Mouse (Mus musculus): Measurements from ENCODE around the gene Sdk2. TPM values are rescaled to one million over a fixed set of nuclear protein-coding genes. Genes with fewer than 3 reads are reported as not detected.

Sdk2 gene
- polyA plus RNA-seq, 1 experiment from 2014 or later: 1.5 TPM

DNA sequence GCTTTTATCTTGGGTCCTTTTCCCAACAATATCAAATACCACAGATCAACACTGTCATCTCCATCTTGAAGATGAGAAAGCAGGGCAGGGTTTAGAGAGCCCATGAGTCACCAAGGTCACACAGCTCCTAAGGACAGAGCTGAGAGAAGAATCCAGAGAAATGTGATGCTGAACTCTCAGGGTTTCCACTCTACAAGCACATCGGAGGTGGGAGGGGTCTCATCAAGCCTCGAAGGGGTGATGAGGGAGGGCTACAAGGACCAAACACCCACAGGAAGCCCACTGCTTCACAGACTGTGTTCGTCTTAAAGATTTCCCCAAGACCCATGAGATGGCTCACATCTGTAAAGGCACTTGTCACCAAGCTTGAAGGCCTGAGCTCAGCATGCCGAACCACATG, 320.9 kb downstream of the Sdk2 start:
- H3K4me1 ChIP-seq: peaks cover 47% of the 10 kb centered on the region
- H3K27me3 ChIP-seq (ENCODE audit: poor library complexity, severe bottlenecking): no peaks in the 10 kb centered on the region
- no peak overlapping the region for H3K4me3 ChIP-seq
- 90% methylated on average over 4 of the region's 4 CpGs for WGBS
- peaks cover 77% of the 10 kb centered on the region for H3K36me3 ChIP-seq (replicated peaks)
- DNase-seq (ENCODE audit: extremely low spot score, low spot score): no peak
- no peak overlapping the region for H3K27ac ChIP-seq
- H3K9me3 ChIP-seq: peaks cover 13% of the 10 kb centered on the region

DNA sequence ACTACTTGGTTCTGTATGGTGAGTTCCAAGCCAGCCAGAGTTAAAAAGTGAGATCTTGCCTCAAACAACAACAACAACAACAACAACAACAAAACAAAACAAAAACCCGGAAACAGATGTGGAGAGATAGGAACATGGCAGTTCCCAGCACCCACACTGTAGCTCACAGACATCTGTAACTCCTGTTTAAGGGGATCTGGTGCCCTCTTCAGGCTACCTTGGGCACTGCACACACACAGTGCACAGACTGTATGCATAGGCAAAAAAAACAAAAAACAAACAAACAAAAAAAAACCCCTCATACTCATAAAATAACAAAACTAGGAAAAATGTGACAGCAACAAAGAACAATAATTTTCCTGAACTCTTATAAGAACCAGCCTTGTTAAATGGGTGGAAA, 323.8 kb downstream of the Sdk2 start:
- no peak for DNase-seq (ENCODE audit: extremely low spot score, low spot score)
- WGBS: 98% methylated on average over 1 of the region's 1 CpGs
- peaks cover 94% of the 10 kb centered on the region for H3K36me3 ChIP-seq (replicated peaks)

DNA sequence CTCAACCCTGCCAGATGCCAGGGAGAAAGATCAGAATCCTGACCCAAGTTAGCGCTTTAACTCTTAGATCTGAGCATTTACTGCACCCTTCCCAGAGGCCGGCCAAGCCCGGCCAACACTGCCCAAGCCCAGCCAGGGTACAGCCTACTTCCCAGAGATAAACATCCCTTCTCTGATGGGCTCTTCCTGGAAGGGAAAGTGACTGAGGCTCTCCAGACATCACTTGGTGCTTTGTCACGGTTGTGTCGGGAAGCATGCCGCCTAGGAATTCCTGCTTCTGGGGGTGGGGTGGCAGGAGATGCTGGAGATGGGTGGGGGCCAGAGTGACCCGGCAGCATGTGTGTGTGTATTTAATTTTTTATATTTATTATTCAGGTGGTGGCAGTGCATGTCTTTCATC, 326.7 kb downstream of the Sdk2 start:
- peaks cover 13% of the 10 kb centered on the region for H3K9me3 ChIP-seq
- 92% methylated on average over 7 of the region's 7 CpGs for WGBS
- no peak overlapping the region for H3K4me3 ChIP-seq
- no peaks in the 10 kb centered on the region for H3K27me3 ChIP-seq (ENCODE audit: poor library complexity, severe bottlenecking)
- H3K27ac ChIP-seq: no peak overlapping the region
- DNase-seq (ENCODE audit: extremely low spot score, low spot score): no peak
- H3K36me3 ChIP-seq (replicated peaks): peaks cover 96% of the 10 kb centered on the region
- peaks cover 46% of the 10 kb centered on the region for H3K4me1 ChIP-seq

More for the DNA sequence above, 323.8 kb downstream of the Sdk2 start:
- Histone ChIP-seq H3K27me3 (ENCODE audit: poor library complexity, severe bottlenecking) (no peaks in the 10 kb centered on the region), H3K27ac (no peak overlapping the region), H3K4me3 (no peak overlapping the region), H3K4me1 (peaks cover 42% of the 10 kb centered on the region), H3K9me3 (peaks cover 13% of the 10 kb centered on the region)

DNA sequence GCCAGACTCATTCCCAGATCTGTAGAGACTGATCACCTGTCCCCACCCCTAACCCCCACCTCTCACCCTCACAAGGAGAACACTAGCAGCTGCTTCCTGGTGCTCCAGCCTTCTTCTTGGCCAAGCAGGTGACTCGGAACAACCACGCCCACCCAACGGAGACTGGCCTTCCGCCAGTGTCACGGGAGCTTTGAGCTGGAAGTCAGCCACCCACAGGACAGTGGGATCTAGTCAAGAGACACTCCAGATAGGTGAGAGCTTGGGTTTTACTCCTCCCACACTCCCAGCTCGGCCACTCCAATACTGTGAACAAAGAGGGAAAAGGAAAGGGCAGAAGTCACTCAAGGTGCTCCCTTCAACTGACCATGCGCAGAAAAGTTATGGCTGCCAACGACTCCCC, 327.6 kb downstream of the Sdk2 start:
- no peak for DNase-seq (ENCODE audit: extremely low spot score, low spot score)
- 90% methylated on average over 8 of the region's 8 CpGs for WGBS
- Histone ChIP-seq H3K27me3 (ENCODE audit: poor library complexity, severe bottlenecking) (no peaks in the 10 kb centered on the region), H3K27ac (no peak overlapping the region), H3K9me3 (peaks cover 13% of the 10 kb centered on the region), H3K36me3 (replicated peaks) (peaks cover 95% of the 10 kb centered on the region), H3K4me1 (peaks cover 55% of the 10 kb centered on the region), H3K4me3 (no peak overlapping the region)

DNA sequence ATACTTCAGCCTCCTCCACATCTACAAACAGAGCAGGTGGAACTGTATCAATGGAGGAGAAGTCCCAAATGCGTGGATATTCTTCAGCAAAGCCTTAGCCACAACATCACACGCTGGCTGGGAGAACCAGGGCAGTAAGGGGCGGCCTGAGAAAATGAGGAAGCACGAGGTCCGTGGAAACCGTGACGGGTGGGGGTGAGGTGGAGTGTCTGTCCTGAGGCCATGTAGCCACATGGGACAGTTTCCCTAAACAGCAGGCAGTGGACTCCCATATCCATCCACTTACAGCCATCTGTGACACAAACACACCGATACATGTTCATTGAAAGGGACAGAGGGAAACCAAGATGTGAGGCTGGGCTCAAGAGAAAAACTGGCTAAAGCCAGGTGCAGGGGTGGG, 328.9 kb downstream of the Sdk2 start:
- Histone ChIP-seq H3K4me1 (peaks cover 68% of the 10 kb centered on the region), H3K36me3 (replicated peaks) (peaks cover 92% of the 10 kb centered on the region), H3K9me3 (peaks cover 6% of the 10 kb centered on the region; the same call in 1 of the 2 replicates), H3K27ac (no peak overlapping the region), H3K4me3 (no peak overlapping the region), H3K27me3 (ENCODE audit: poor library complexity, severe bottlenecking) (no peaks in the 10 kb centered on the region)
- WGBS: 85% methylated on average over 8 of the region's 8 CpGs
- no peak for DNase-seq (ENCODE audit: extremely low spot score, low spot score)

DNA sequence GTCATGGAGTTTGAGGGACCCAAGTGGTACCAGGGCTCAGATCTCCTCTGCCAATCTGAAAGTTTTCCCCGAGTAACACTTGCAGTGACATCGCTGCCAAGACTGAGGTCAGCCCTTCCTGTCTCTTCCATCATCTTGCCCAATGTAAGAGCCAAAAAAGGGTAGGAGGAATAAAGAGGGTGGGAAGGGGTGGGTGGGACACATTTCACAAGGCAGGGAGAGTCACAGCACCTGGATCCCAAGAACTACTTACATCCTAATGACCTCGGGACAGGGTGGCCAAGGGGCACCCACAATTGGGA, 329.3 kb downstream of the Sdk2 start:
- no peaks in the 10 kb centered on the region for H3K27me3 ChIP-seq (ENCODE audit: poor library complexity, severe bottlenecking)
- WGBS: 92% methylated on average over 3 of the region's 3 CpGs
- peaks cover 91% of the 10 kb centered on the region for H3K36me3 ChIP-seq (replicated peaks)
- peaks cover 5% of the 10 kb centered on the region; the same call in 1 of the 2 replicates for H3K9me3 ChIP-seq
- DNase-seq (ENCODE audit: extremely low spot score, low spot score): no peak
- no peak overlapping the region for H3K27ac ChIP-seq
- H3K4me3 ChIP-seq: no peak overlapping the region
- H3K4me1 ChIP-seq: peaks cover 72% of the 10 kb centered on the region

DNA sequence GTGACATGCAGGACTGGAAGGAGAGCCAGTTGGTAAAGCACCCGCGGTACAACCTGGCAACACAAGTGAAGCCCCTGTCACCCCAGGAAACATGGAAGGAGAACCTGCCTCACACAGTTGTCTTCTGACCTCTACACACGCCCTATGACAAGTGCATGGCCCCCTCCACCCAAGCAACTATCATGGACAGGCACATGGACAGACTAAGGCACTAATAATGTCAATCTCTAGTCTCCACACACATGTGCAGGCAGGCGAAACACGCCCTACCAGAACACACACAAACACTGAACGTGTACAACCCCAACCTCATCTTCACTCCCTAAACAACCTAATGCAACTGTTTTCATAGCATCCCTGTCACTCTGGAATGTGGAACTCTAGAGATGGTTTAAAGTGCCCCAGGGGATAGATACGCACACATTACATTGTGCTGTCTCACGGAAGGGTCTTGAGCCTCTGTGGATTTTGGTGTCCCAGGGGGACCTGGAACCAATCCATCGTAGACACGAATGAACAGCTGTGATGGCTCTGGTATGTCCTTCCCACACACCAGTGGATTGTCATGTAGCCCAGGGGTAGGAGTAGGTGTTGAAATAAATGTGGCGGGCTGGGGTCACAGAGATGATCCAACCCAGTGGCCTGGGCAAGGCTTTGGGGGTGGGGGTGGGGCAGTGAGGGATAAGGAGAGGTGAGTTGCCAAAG, 329.8 kb downstream of the Sdk2 start:
- 87% methylated on average over 11 of the region's 11 CpGs for WGBS
- Histone ChIP-seq H3K4me1 (peaks cover 77% of the 10 kb centered on the region), H3K9me3 (peaks cover under 1% of the 10 kb centered on the region; the same call in 1 of the 2 replicates)

DNA sequence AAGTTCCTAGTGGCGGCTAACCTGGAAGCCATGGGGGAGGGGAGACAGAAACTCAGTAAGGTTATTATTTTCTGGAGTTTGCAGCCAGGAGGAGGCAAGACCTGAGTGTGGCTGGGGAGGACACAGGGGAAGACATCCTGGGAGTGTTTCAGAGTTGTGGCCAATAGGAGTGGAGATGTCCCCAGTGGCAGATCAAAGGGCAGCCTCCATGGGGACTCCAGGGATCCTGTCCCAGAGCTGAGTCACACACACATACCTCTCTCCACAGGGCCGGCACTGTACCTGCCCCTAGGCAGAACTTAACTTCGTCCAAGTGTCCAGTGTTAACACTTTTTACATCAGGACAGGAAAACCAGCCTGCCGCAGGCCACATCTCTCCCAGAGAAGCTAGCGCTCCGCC, 331.7 kb downstream of the Sdk2 start:
- no peak for DNase-seq (ENCODE audit: extremely low spot score, low spot score)
- peaks cover 91% of the 10 kb centered on the region for H3K4me1 ChIP-seq
- no peak overlapping the region for H3K4me3 ChIP-seq
- H3K9me3 ChIP-seq: no peaks in the 10 kb centered on the region
- H3K27me3 ChIP-seq (ENCODE audit: poor library complexity, severe bottlenecking): no peaks in the 10 kb centered on the region
- no peak overlapping the region for H3K27ac ChIP-seq
- peaks cover 91% of the 10 kb centered on the region for H3K36me3 ChIP-seq (replicated peaks)
- WGBS: 78% methylated on average over 6 of the region's 6 CpGs

More for the DNA sequence above, 329.8 kb downstream of the Sdk2 start:
- H3K27ac ChIP-seq: no peak overlapping the region
- H3K4me3 ChIP-seq: no peak overlapping the region
- no peak for DNase-seq (ENCODE audit: extremely low spot score, low spot score)
- peaks cover 91% of the 10 kb centered on the region for H3K36me3 ChIP-seq (replicated peaks)
- no peaks in the 10 kb centered on the region for H3K27me3 ChIP-seq (ENCODE audit: poor library complexity, severe bottlenecking)

DNA sequence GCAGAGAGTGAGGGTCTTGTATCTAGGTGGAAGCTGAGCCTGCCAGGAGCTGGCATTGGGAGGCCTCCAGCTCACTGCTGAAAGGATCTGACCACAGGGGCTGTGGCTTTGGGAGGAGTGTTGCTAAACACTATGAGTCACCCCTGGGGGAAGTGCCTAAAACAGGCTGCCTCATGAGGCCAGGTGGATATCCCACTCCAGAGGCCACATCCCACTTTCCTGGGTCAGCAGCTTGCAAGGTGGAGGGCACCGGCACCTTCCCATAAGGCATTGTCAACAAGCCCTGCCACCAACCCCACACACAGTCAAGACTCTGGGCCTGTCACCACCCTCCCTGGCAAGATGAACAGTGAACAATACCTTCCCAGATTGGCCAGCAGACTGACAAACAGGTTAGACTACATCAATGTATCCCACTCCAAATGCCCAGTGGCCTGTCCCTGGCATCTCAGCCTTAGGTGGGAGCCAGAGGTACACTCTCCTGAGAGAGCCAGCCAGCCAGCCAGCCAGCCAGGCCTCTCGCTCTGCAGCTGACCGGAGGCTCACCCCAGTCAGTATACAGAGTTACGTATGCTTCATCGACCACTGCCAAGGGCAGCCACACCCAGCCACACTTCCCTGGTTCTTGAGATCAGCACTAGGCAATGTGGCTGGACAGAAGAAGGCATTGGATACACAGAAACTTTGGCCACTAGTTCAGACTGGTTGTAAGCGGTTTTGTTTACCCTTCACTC, 333.0 kb downstream of the Sdk2 start:
- no peak overlapping the region for H3K4me3 ChIP-seq
- H3K27me3 ChIP-seq (ENCODE audit: poor library complexity, severe bottlenecking): no peaks in the 10 kb centered on the region
- H3K9me3 ChIP-seq: no peaks in the 10 kb centered on the region
- peak overlapping the region; percentile 16; the same call in 1 of the 2 replicates for H3K27ac ChIP-seq
- DNase-seq (ENCODE audit: extremely low spot score, low spot score): no peak
- H3K4me1 ChIP-seq: peaks cover 91% of the 10 kb centered on the region
- 62% methylated on average over 6 of the region's 6 CpGs for WGBS
- H3K36me3 ChIP-seq (replicated peaks): peaks cover 92% of the 10 kb centered on the region

DNA sequence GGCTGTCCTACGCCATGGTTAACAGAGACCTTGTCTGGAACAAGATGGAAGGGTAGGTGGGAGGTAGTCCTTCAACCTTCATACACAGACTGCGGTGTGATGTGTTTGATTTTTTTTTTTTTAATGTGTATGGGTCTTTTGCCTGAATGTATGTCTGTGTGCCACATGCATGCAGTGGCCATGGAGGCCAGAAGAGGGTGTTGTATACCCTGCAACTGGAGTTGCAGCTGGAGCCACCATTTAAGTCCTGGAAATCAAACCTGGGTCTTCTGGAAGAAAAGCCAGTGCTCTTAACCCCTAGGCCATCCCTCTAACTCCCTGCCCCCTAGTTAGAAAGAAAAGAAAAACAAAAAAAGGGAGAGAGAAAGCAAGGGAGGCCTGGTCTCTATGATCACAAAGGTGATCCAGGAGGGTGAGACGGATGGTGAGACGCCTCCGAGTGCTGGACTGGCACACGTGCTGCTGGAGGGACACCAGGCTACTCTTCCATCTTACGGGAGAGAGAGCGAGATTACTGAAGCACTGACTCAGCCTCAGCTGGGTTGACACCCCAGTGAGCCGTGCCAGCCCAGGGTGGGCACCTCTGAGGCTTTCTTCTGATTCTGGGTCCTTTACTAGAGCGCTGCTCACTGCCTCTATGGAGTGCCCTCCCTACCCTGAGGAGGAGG, 334.8 kb downstream of the Sdk2 start:
- H3K4me1 ChIP-seq: peaks cover 91% of the 10 kb centered on the region
- no peak overlapping the region for H3K4me3 ChIP-seq
- 91% methylated on average over 10 of the region's 10 CpGs for WGBS
- peaks cover 93% of the 10 kb centered on the region for H3K36me3 ChIP-seq (replicated peaks)
- no peak overlapping the region for H3K27ac ChIP-seq
- H3K9me3 ChIP-seq: no peaks in the 10 kb centered on the region
- no peak for DNase-seq (ENCODE audit: extremely low spot score, low spot score)
- H3K27me3 ChIP-seq (ENCODE audit: poor library complexity, severe bottlenecking): no peaks in the 10 kb centered on the region

DNA sequence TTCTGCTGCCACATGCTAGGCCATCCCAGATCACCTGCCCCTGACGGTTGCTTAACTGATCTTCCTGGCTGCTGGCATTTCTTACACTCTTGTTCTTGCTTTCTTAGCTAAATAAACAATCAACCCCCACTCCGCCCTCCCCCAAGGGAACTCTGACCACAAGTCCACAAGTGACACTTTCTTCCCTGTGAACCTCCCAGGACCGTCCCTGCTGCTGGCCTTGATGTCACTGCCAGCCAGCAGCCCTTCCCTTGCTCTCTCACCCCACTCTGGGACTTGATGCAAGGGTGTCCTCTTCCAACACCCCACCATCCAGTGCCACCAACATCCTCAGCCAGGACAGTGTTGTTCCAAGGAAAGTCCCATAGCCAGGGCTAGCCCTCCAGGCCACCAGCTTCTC, 336.0 kb downstream of the Sdk2 start:
- Histone ChIP-seq H3K4me3 (no peak overlapping the region), H3K27ac (no peak overlapping the region), H3K9me3 (no peaks in the 10 kb centered on the region), H3K4me1 (peaks cover 93% of the 10 kb centered on the region), H3K27me3 (ENCODE audit: poor library complexity, severe bottlenecking) (no peaks in the 10 kb centered on the region), H3K36me3 (replicated peaks) (peaks cover 95% of the 10 kb centered on the region)
- DNase-seq (ENCODE audit: extremely low spot score, low spot score): no peak
- WGBS: 74% methylated on average over 3 of the region's 3 CpGs

DNA sequence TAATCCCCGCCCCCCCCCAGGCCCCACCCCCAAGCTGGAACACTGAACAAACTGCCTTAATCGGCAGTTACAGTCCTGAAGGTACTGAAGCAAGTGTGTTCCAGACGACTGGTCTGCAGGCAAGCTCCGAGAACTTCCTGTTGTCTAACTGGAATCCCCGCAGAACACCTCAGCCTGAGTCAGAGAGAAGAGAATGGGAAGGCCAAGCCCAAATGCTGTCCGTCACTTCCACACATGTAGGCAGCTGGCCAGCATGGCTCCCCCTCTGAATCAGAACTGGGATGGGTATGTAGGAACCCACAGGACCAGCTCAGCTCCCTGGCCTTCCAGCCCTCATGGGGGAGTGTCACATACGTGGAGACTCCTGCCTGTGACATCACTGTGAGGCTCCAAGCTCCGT, 336.9 kb downstream of the Sdk2 start:
- WGBS: 75% methylated on average over 8 of the region's 8 CpGs
- Histone ChIP-seq H3K4me1 (peaks cover 93% of the 10 kb centered on the region), H3K4me3 (no peak overlapping the region), H3K27ac (no peak overlapping the region), H3K9me3 (no peaks in the 10 kb centered on the region), H3K36me3 (replicated peaks) (peaks cover 95% of the 10 kb centered on the region), H3K27me3 (ENCODE audit: poor library complexity, severe bottlenecking) (no peaks in the 10 kb centered on the region)
- DNase-seq (ENCODE audit: extremely low spot score, low spot score): no peak

DNA sequence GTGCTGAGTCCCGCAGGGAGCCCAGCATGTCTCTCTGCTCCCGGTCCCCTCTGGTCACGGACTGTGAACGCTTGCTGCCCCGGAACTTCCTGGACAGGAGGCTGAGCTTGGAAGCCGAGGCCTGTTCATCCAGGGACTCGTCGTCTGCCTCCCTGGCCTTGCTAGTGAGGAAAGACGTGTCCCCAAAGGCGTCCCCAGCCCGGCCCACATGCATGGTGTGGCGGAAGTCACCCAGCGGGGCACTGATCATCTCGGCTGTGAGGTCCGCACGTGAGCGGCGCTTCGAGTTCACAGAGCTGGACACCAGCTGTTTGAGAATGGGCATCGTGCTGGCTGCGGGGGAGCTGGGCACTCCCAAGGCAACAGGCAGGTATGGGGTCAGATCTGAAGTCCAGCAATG, 337.6 kb downstream of the Sdk2 start:
- Histone ChIP-seq H3K4me3 (no peak overlapping the region), H3K36me3 (replicated peaks) (peaks cover 96% of the 10 kb centered on the region), H3K27ac (peak overlapping the region; percentile 49; the same call in 1 of the 2 replicates), H3K9me3 (no peaks in the 10 kb centered on the region), H3K27me3 (ENCODE audit: poor library complexity, severe bottlenecking) (no peaks in the 10 kb centered on the region), H3K4me1 (peaks cover 87% of the 10 kb centered on the region)
- no peak for DNase-seq (ENCODE audit: extremely low spot score, low spot score)
- 88% methylated on average over 21 of the region's 21 CpGs for WGBS
